Mouse (Mus musculus): Measurements from ENCODE around the gene Rpain. TPM values are rescaled to one million over a fixed set of nuclear protein-coding genes. Genes with fewer than 3 reads are reported as not detected.

Gene Rpain
- polyA plus RNA-seq (2014; fragmentation: Nextera tagmentation; extraction: Ambion mirVana) = 111 and 124 TPM in 2 replicates

GRCm38 (mm10) chr11:70969821-70970559 is at the start of gene Rpain, which contains the start of gene Nup88:
Gene Rpain (plus strand): TSS chr11:70970213.
Gene Nup88 (minus strand): TSS chr11:70969973.
- under 1% methylated on average over 43 of the region's 43 CpGs for WGBS

GRCm38 (mm10) chr11:70931461-70931860 is 38.6 kb upstream of the Rpain start:
- no peak for DNase-seq (ENCODE audit: low spot score)

More at GRCm38 (mm10) chr11:70969821-70970559, at the start of gene Rpain, which contains the start of gene Nup88:
- H3K4me3 ChIP-seq (ENCODE audit: low read depth, low read length) = peak within 1 kb of the TSS; percentile 89
- DNase-seq (ENCODE audit: low spot score) (peak; percentile 92), ATAC-seq (replicated peaks; ENCODE audit: low FRiP score) (peak; percentile 93)
- H3K27ac ChIP-seq (ENCODE audit: low read depth, low read length) = peak within 1 kb of the TSS; percentile 92
- H3K9me3 ChIP-seq (ENCODE audit: control insufficient read depth, low read length) = no peaks in the 10 kb centered on the region
- no peaks in the 10 kb centered on the region for H3K27me3 ChIP-seq (replicated peaks; ENCODE audit: control insufficient read depth, insufficient read depth, low read length)
- H3K4me1 ChIP-seq (replicated peaks; ENCODE audit: control insufficient read depth, insufficient read depth, low read length) = peaks cover 3% of the 10 kb centered on the region; the same call in 1 of the 2 replicates
- peak within 1 kb of the TSS; percentile 89 for H3K9ac ChIP-seq (ENCODE audit: low read depth, low read length)
- H3K4me2 ChIP-seq = peak within 1 kb of the TSS; percentile 79
- H3K36me3 ChIP-seq (ENCODE audit: control insufficient read depth, insufficient read depth, low read length) = peaks cover 10% of the 10 kb centered on the region

GRCm38 (mm10) chr11:70935316-70935715 is 34.7 kb upstream of the Rpain start:
- no peak overlapping the region for H3K4me2 ChIP-seq

More at GRCm38 (mm10) chr11:70931461-70931860, 38.6 kb upstream of the Rpain start:
- H3K9me3 ChIP-seq (ENCODE audit: control insufficient read depth, low read length) = no peaks in the 10 kb centered on the region
- H3K4me1 ChIP-seq (replicated peaks; ENCODE audit: control insufficient read depth, insufficient read depth, low read length) = no peaks in the 10 kb centered on the region
- H3K4me3 ChIP-seq (ENCODE audit: low read depth, low read length) = no peak overlapping the region
- no peak overlapping the region for H3K27ac ChIP-seq (ENCODE audit: low read depth, low read length)
- peaks cover 15% of the 10 kb centered on the region for H3K36me3 ChIP-seq (ENCODE audit: control insufficient read depth, insufficient read depth, low read length)
- no peak overlapping the region for H3K4me2 ChIP-seq
- no peak overlapping the region for H3K9ac ChIP-seq (ENCODE audit: low read depth, low read length)
- 85% methylated on average over 5 of the region's 5 CpGs for WGBS
- H3K27me3 ChIP-seq (replicated peaks; ENCODE audit: control insufficient read depth, insufficient read depth, low read length) = no peaks in the 10 kb centered on the region
- ATAC-seq (replicated peaks; ENCODE audit: low FRiP score) = no peak

GRCm38 (mm10) chr11:70942596-70942995 is 27.4 kb upstream of the Rpain start:
- Histone ChIP-seq H3K27ac (ENCODE audit: low read depth, low read length) (no peak overlapping the region), H3K36me3 (ENCODE audit: control insufficient read depth, insufficient read depth, low read length) (peaks cover 37% of the 10 kb centered on the region), H3K4me1 (replicated peaks; ENCODE audit: control insufficient read depth, insufficient read depth, low read length) (no peaks in the 10 kb centered on the region), H3K9me3 (ENCODE audit: control insufficient read depth, low read length) (no peaks in the 10 kb centered on the region), H3K4me3 (ENCODE audit: low read depth, low read length) (no peak overlapping the region), H3K27me3 (replicated peaks; ENCODE audit: control insufficient read depth, insufficient read depth, low read length) (no peaks in the 10 kb centered on the region), H3K4me2 (no peak overlapping the region), H3K9ac (ENCODE audit: low read depth, low read length) (no peak overlapping the region)
- 73% methylated on average over 1 of the region's 1 CpGs for WGBS
- DNase-seq (ENCODE audit: low spot score) (no peak), ATAC-seq (replicated peaks; ENCODE audit: low FRiP score) (no peak)

More at GRCm38 (mm10) chr11:70935316-70935715, 34.7 kb upstream of the Rpain start:
- WGBS = 92% methylated on average over 7 of the region's 7 CpGs
- ATAC-seq (replicated peaks; ENCODE audit: low FRiP score) = no peak
- Histone ChIP-seq H3K36me3 (ENCODE audit: control insufficient read depth, insufficient read depth, low read length) (peaks cover 21% of the 10 kb centered on the region), H3K27me3 (replicated peaks; ENCODE audit: control insufficient read depth, insufficient read depth, low read length) (no peaks in the 10 kb centered on the region), H3K4me3 (ENCODE audit: low read depth, low read length) (no peak overlapping the region), H3K27ac (ENCODE audit: low read depth, low read length) (no peak overlapping the region), H3K9me3 (ENCODE audit: control insufficient read depth, low read length) (no peaks in the 10 kb centered on the region), H3K9ac (ENCODE audit: low read depth, low read length) (no peak overlapping the region), H3K4me1 (replicated peaks; ENCODE audit: control insufficient read depth, insufficient read depth, low read length) (no peaks in the 10 kb centered on the region)
- no peak for DNase-seq (ENCODE audit: low spot score)

- H3K27ac ChIP-seq (ENCODE audit: low read depth, low read length) = no peak overlapping the region
- H3K27me3 ChIP-seq (replicated peaks; ENCODE audit: control insufficient read depth, insufficient read depth, low read length) = no peaks in the 10 kb centered on the region
- H3K9ac ChIP-seq (ENCODE audit: low read depth, low read length) = no peak overlapping the region
- H3K9me3 ChIP-seq (ENCODE audit: control insufficient read depth, low read length) = no peaks in the 10 kb centered on the region
- H3K36me3 ChIP-seq (ENCODE audit: control insufficient read depth, insufficient read depth, low read length) = peaks cover 45% of the 10 kb centered on the region
- DNase-seq (ENCODE audit: low spot score) (no peak), ATAC-seq (replicated peaks; ENCODE audit: low FRiP score) (no peak)
- no peak overlapping the region for H3K4me2 ChIP-seq
- H3K4me1 ChIP-seq (replicated peaks; ENCODE audit: control insufficient read depth, insufficient read depth, low read length) = no peaks in the 10 kb centered on the region
- 92% methylated on average over 7 of the region's 7 CpGs for WGBS
- no peak overlapping the region for H3K4me3 ChIP-seq (ENCODE audit: low read depth, low read length)
Measured at GRCm38 (mm10) chr11:70943651-70944050, 26.4 kb upstream of the Rpain start.

GRCm38 (mm10) chr11:70944935-70945817 is 24.8 kb upstream of the Rpain start:
- Histone ChIP-seq H3K4me2 (no peak overlapping the region), H3K4me3 (ENCODE audit: low read depth, low read length) (no peak overlapping the region), H3K4me1 (replicated peaks; ENCODE audit: control insufficient read depth, insufficient read depth, low read length) (no peaks in the 10 kb centered on the region), H3K27ac (ENCODE audit: low read depth, low read length) (no peak overlapping the region), H3K9me3 (ENCODE audit: control insufficient read depth, low read length) (no peaks in the 10 kb centered on the region), H3K9ac (ENCODE audit: low read depth, low read length) (no peak overlapping the region), H3K36me3 (ENCODE audit: control insufficient read depth, insufficient read depth, low read length) (peaks cover 54% of the 10 kb centered on the region), H3K27me3 (replicated peaks; ENCODE audit: control insufficient read depth, insufficient read depth, low read length) (no peaks in the 10 kb centered on the region)
- 83% methylated on average over 4 of the region's 4 CpGs for WGBS
- ATAC-seq (replicated peaks; ENCODE audit: low FRiP score) = no peak
- DNase-seq (ENCODE audit: low spot score) = no peak

GRCm38 (mm10) chr11:70954711-70955110 is 15.3 kb upstream of the Rpain start:
- Histone ChIP-seq H3K4me3 (ENCODE audit: low read depth, low read length) (no peak overlapping the region), H3K4me2 (no peak overlapping the region), H3K27ac (ENCODE audit: low read depth, low read length) (no peak overlapping the region), H3K27me3 (replicated peaks; ENCODE audit: control insufficient read depth, insufficient read depth, low read length) (no peaks in the 10 kb centered on the region), H3K36me3 (ENCODE audit: control insufficient read depth, insufficient read depth, low read length) (peaks cover 52% of the 10 kb centered on the region), H3K9me3 (ENCODE audit: control insufficient read depth, low read length) (no peaks in the 10 kb centered on the region), H3K9ac (ENCODE audit: low read depth, low read length) (no peak overlapping the region), H3K4me1 (replicated peaks; ENCODE audit: control insufficient read depth, insufficient read depth, low read length) (no peaks in the 10 kb centered on the region)
- WGBS = 95% methylated on average over 4 of the region's 4 CpGs
- no peak for ATAC-seq (replicated peaks; ENCODE audit: low FRiP score)
- DNase-seq (ENCODE audit: low spot score) = no peak

- Histone ChIP-seq H3K4me2 (no peak overlapping the region), H3K9me3 (ENCODE audit: control insufficient read depth, low read length) (no peaks in the 10 kb centered on the region), H3K36me3 (ENCODE audit: control insufficient read depth, insufficient read depth, low read length) (peaks cover 41% of the 10 kb centered on the region), H3K4me1 (replicated peaks; ENCODE audit: control insufficient read depth, insufficient read depth, low read length) (no peaks in the 10 kb centered on the region), H3K27me3 (replicated peaks; ENCODE audit: control insufficient read depth, insufficient read depth, low read length) (no peaks in the 10 kb centered on the region), H3K27ac (ENCODE audit: low read depth, low read length) (no peak overlapping the region), H3K4me3 (ENCODE audit: low read depth, low read length) (no peak overlapping the region), H3K9ac (ENCODE audit: low read depth, low read length) (no peak overlapping the region)
- ATAC-seq (replicated peaks; ENCODE audit: low FRiP score) = 0 out of 2 replicates have a peak, but pooled peaks have one; percentile 15
- no peak for DNase-seq (ENCODE audit: low spot score)
- WGBS = 62% methylated on average over 5 of the region's 5 CpGs
Measured at GRCm38 (mm10) chr11:70960786-70961554, 9.0 kb upstream of the Rpain start.
